16 mouse cellular contexts compared by ENCODE assay signal in the genomic region with DNA sequence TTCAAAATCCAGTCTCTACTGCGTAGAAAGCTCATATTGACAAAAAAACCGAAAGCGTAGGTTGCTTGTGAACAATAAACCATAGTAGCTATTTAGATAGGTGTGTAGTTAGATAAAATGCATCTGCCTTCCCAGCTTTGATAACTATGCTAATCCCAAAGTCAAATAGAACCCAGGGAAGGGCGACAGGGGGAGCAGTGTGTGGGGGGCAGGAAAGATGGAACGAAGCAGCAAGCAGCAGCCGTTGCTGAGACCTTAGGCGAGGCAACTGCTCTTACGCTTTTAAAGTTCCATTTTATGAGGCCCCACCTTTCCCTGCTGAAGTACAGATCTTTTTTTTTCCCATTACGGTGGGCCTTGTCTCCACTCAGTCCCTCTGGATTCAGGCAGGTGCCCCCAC. TPM values are rescaled to one million over a fixed set of nuclear protein-coding genes. Genes with fewer than 3 reads are reported as not detected.
DNase-seq lines count a peak whose midpoint lies in the region; ATAC-seq and TF ChIP-seq lines count a peak whose summit lies in the region.
"Had no signal": no experiment of that assay in that cellular context is flagged by ENCODE, and none has a peak within 500 bp of the region (broad histone marks: within the 10 kb centered on the region; RNA-seq: fewer than 3 reads in every experiment).

No protein-coding gene starts in this region.

- H3K4me3 ChIP-seq in heart, embryonic 12.5 days = peak overlapping the region; percentile 28
- no peak overlapping the region for H3K4me3 ChIP-seq in kidney, postnatal 0 days (replicated peaks; ENCODE audit: low read depth, low read length)
- H3K4me3 ChIP-seq in intestine, embryonic 14.5 days (ENCODE audit: low read depth, low read length) = peak overlapping the region; percentile 23; the same call in 1 of the 2 replicates
- no peak overlapping the region for H3K4me3 ChIP-seq in neural tube, embryonic 15.5 days (replicated peaks)
- H3K4me3 ChIP-seq: liver, embryonic 15.5 days had no signal

- no peaks in the 10 kb centered on the region for H3K9me3 ChIP-seq in heart, embryonic 12.5 days (replicated peaks)
- no peaks in the 10 kb centered on the region for H3K9me3 ChIP-seq in kidney, postnatal 0 days (replicated peaks; ENCODE audit: low read length)
- no peaks in the 10 kb centered on the region for H3K9me3 ChIP-seq in intestine, embryonic 14.5 days (ENCODE audit: control insufficient read depth, low read length)
- no peaks in the 10 kb centered on the region for H3K9me3 ChIP-seq in neural tube, embryonic 15.5 days (replicated peaks)
- H3K9me3 ChIP-seq: embryonic facial prominence, embryonic 13.5 days; hindbrain, embryonic 12.5 days; liver, embryonic 15.5 days had no signal

- ATAC-seq in heart, embryonic 12.5 days (ENCODE audit: insufficient number of reproducible peaks, low FRiP score) = no peak
- no peak for ATAC-seq in kidney, postnatal 0 days (replicated peaks; ENCODE audit: low FRiP score, low read depth)
- ATAC-seq in intestine, embryonic 14.5 days (replicated peaks; ENCODE audit: low FRiP score, low TSS enrichment, low read depth) = peak; percentile 53; the same call in 1 of the 2 replicates
- no peak for ATAC-seq in neural tube, embryonic 15.5 days (ENCODE audit: low FRiP score)
- ATAC-seq: forebrain, embryonic 16.5 days had no signal

- 39% methylated on average over 9 of the region's 9 CpGs for WGBS in heart, embryonic 12.5 days
- WGBS in kidney, postnatal 0 days = 52% methylated on average over 9 of the region's 9 CpGs
- WGBS in intestine, embryonic 14.5 days = 47% methylated on average over 9 of the region's 9 CpGs
- 42% methylated on average over 9 of the region's 9 CpGs for WGBS in neural tube, embryonic 15.5 days

- no peak overlapping the region for H3K27ac ChIP-seq in heart, embryonic 12.5 days (ENCODE audit: poor library complexity, severe bottlenecking)
- H3K27ac ChIP-seq in kidney, postnatal 0 days = no peak overlapping the region
- no peak overlapping the region for H3K27ac ChIP-seq in intestine, embryonic 14.5 days (ENCODE audit: low read depth)
- H3K27ac ChIP-seq in neural tube, embryonic 15.5 days (replicated peaks) = no peak overlapping the region
- H3K27ac ChIP-seq: embryonic facial prominence, embryonic 13.5 days; hindbrain, embryonic 12.5 days; liver, embryonic 15.5 days; macrophage had no signal

- H3K27me3 ChIP-seq in heart, embryonic 12.5 days (replicated peaks) = peaks cover 36% of the 10 kb centered on the region
- peaks cover 9% of the 10 kb centered on the region for H3K27me3 ChIP-seq in kidney, postnatal 0 days (ENCODE audit: insufficient read depth, low read length)
- H3K27me3 ChIP-seq in intestine, embryonic 14.5 days (replicated peaks; ENCODE audit: control insufficient read depth, insufficient read depth, low read length) = peaks cover 23% of the 10 kb centered on the region
- H3K27me3 ChIP-seq in neural tube, embryonic 15.5 days (replicated peaks) = peaks cover 32% of the 10 kb centered on the region

- H3K4me1 ChIP-seq in heart, embryonic 12.5 days (replicated peaks) = peaks cover 11% of the 10 kb centered on the region
- peaks cover 3% of the 10 kb centered on the region; the same call in 1 of the 2 replicates for H3K4me1 ChIP-seq in kidney, postnatal 0 days (replicated peaks; ENCODE audit: insufficient read depth, low read length)
- H3K4me1 ChIP-seq in intestine, embryonic 14.5 days (replicated peaks; ENCODE audit: control insufficient read depth, insufficient read depth, low read length) = no peaks in the 10 kb centered on the region
- peaks cover 9% of the 10 kb centered on the region for H3K4me1 ChIP-seq in neural tube, embryonic 15.5 days
- H3K4me1 ChIP-seq: liver, embryonic 15.5 days had no signal

- no peak for TF ChIP-seq CTCF in kidney, postnatal 0 days (IDR thresholded peaks at IDR 0.05; ENCODE audit: low read depth)

- no peak for DNase-seq in heart, adult 8-10 months (ENCODE audit: low spot score)
- no peak for DNase-seq in kidney, postnatal 0 days (ENCODE audit: low spot score)
- DNase-seq in kidney, adult 8-10 months = no peak
- DNase-seq in intestine, embryonic 14.5 days (ENCODE audit: low spot score) = no peak
- no peak for DNase-seq in thymus, adult 18-20 months
- DNase-seq: kidney, adult 9 months had no signal

- no peak overlapping the region for H3K9ac ChIP-seq in heart, embryonic 12.5 days
- no peak overlapping the region for H3K9ac ChIP-seq in kidney, postnatal 0 days (ENCODE audit: low read depth, low read length)
- H3K9ac ChIP-seq in intestine, embryonic 14.5 days (ENCODE audit: low read length) = no peak overlapping the region
- H3K9ac ChIP-seq in neural tube, embryonic 15.5 days (replicated peaks) = no peak overlapping the region
- H3K9ac ChIP-seq: hindbrain, embryonic 12.5 days; liver, embryonic 15.5 days had no signal

- peak overlapping the region; percentile 63 for H3K4me2 ChIP-seq in heart, embryonic 12.5 days
- H3K4me2 ChIP-seq in kidney, postnatal 0 days (ENCODE audit: low read length) = peak overlapping the region; percentile 58
- H3K4me2 ChIP-seq in intestine, embryonic 14.5 days (ENCODE audit: low read length) = peak overlapping the region; percentile 45
- peak overlapping the region; percentile 48 for H3K4me2 ChIP-seq in neural tube, embryonic 15.5 days

- H3K36me3 ChIP-seq in heart, embryonic 12.5 days = no peaks in the 10 kb centered on the region
- no peaks in the 10 kb centered on the region for H3K36me3 ChIP-seq in kidney, postnatal 0 days (ENCODE audit: insufficient read depth, low read length)
- H3K36me3 ChIP-seq in intestine, embryonic 14.5 days (ENCODE audit: control insufficient read depth, insufficient read depth, low read length) = no peaks in the 10 kb centered on the region
- no peaks in the 10 kb centered on the region for H3K36me3 ChIP-seq in neural tube, embryonic 15.5 days
- H3K36me3 ChIP-seq: embryonic facial prominence, embryonic 13.5 days; hindbrain, embryonic 12.5 days; liver, embryonic 15.5 days had no signal

RNA-seq across cellular contexts. Expression of a gene that starts 1.1 kb away (rescaled TPM):
- polyA plus RNA-seq in heart, embryonic 12.5 days (2016; fragmentation: Nextera tagmentation; extraction: Ambion mirVana) = not detected in 2 replicates
- total RNA-seq in heart, adult 8-10 months (2022) = 1 to 10 TPM in 2 of 4 experiments, under 1 TPM in 2; 0.56 to 1.5 (median 0.89) TPM
- polyA plus RNA-seq in kidney, postnatal 0 days (2015; fragmentation: Nextera tagmentation; extraction: Ambion mirVana) = 48.9 and 54.9 TPM in 2 replicates
- 43.2 and 51.3 TPM in 2 replicates for polyA plus RNA-seq in intestine, embryonic 14.5 days (2014; fragmentation: Nextera tagmentation; extraction: Ambion mirVana)
- 0.20 and 3.8 TPM in 2 replicates for polyA plus RNA-seq in neural tube, embryonic 15.5 days (2015; fragmentation: Nextera tagmentation; extraction: Ambion mirVana)
- total RNA-seq: layer of hippocampus, postnatal 10 days; left cerebral cortex, postnatal 36 days; neutrophil, adult 5-6 weeks had no signal
- polyA plus RNA-seq: macrophage had no signal

Comparison
In these comparisons a context has a peak if more than half of its experiments do, and no peak if none do; other contexts are left out.
1. H3K4me3 ChIP-seq: peak in heart, embryonic 12.5 days (single experiment) and intestine, embryonic 14.5 days (single experiment); none in kidney, postnatal 0 days (single experiment) and neural tube, embryonic 15.5 days (single experiment).
2. Peak in every context shown above with its lines, with median percentiles within 50 percentile points of each other: H3K4me2 ChIP-seq.